Mouse (Mus musculus): ENCODE data around the gene Gm45062. TPM values are rescaled to one million over a fixed set of nuclear protein-coding genes. Genes with fewer than 3 reads are reported as not detected.
A peak's percentile ranks its signal among the peaks of the same experiment; 100 is the strongest.

Gene Gm45062
- polyA plus RNA-seq, 1 experiment, result 17.1 TPM

DNA sequence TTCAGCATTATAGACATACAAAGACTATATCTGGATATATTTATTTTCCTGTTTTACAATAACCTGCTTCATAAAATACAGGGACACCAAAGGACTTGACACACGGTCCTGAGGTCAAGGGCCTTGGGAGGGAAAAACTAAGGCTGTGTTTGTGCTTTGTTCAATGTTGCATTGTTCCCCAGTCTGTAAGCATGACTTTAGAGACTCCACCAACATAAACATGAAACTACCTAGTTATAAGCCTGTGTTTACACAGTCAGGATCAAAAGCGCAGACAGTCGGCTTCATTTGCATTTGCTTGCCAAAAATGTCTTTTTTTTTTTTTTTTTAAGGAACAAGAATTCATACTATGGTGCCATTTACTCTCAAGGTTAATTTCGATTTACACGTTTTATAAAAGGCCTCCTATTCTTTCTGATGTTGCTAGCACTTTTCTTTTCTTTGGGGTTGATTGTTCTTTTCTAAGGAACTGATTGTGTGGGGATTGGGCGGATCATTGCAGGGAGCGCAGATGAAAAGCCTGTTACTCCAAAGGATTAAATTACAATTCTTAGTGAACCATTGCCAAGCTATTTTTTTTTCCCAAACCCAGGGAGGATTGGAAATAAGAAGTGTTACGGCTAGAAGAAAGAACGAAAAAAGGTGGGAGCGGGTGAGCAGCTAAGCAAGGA is 208.6 kb downstream of the Gm45062 start:
- no peak for DNase-seq (ENCODE audit: extremely low spot score in 1 of 2, low spot score in 1 of 2)

- DNase-seq (ENCODE audit: extremely low spot score in 1 of 2, low spot score in 1 of 2), result no peak
Observed at GRCm38 (mm10) chr6:8469918-8470317, 210.7 kb downstream of the Gm45062 start.

DNA sequence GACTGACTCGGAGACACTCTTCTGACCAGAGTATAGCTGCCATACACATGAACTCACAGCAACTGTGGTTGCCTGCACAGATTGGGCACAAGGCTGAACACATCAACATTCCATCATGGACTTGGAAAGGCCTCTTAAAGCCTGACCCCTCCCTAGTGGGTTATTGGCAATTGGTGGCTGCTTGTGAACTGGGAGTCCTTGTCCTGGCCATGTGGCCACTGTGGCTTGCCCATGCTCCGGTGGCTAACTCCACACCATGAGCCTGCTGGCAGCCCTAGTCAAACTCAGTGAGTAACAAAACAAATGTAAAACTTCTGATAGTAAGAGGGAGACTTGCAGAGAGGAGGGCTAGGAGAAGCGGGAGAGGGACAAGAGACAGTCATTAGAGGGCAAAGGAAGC is 212.9 kb downstream of the Gm45062 start:
- DNase-seq (ENCODE audit: extremely low spot score in 1 of 2, low spot score in 1 of 2), result no peak

DNA sequence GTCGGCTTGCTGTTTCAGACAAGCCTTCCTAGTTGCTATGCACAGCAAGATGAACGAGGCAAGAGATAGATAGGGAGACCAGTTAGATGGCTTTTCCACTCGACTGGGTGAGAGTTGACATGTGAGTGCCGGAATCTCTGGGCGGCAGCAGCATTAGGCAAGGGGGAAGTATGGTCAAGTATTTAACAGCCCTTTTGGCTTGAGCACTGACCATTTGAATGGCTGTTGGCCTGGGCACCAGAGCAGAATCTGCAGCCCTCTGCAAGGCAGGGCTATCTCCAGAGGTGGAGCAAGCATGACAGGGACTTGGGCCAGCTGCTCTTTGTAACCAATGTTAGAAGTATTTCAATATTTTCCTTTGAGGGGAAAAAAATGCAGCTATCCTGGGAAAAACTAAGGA is 213.7 kb downstream of the Gm45062 start:
- DNase-seq (ENCODE audit: extremely low spot score in 1 of 2, low spot score in 1 of 2), result no peak

DNA sequence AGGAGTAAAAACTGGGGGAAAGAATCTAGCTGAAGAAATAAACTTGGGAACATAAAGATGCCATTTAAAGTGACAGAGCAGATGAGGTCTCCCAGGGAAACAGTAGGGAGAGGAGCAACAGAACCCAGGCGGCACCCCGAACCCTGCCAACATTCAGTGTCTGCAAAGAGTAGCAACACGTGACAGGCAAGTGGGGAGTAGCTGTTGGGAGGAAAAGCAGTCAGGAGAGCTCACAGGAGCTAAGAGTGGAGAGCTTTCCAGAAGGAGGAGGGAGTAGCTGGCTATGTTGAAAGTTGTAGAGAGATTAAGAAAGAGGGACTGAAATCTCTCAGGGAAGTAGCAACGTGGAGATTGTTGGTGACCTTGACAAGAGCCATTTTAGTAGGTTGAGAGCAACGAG is 214.2 kb downstream of the Gm45062 start:
- DNase-seq (ENCODE audit: extremely low spot score in 1 of 2, low spot score in 1 of 2), result peak in 1 of 2 experiments; percentile 16

GRCm38 (mm10) chr6:8474316-8474715 is 215.1 kb downstream of the Gm45062 start:
- DNase-seq (ENCODE audit: extremely low spot score in 1 of 2, low spot score in 1 of 2), result no peak

- DNase-seq (ENCODE audit: extremely low spot score in 1 of 2, low spot score in 1 of 2), result no peak
Observed at GRCm38 (mm10) chr6:8474820-8475219, 215.6 kb downstream of the Gm45062 start.

GRCm38 (mm10) chr6:8479176-8479575 is 219.9 kb downstream of the Gm45062 start:
- no peak for DNase-seq (ENCODE audit: extremely low spot score in 1 of 2, low spot score in 1 of 2)

GRCm38 (mm10) chr6:8484437-8485275 is 225.4 kb downstream of the Gm45062 start:
- no peak for DNase-seq (ENCODE audit: extremely low spot score in 1 of 2, low spot score in 1 of 2)

GRCm38 (mm10) chr6:8485414-8486175 is 226.3 kb downstream of the Gm45062 start:
- no peak for DNase-seq (ENCODE audit: extremely low spot score in 1 of 2, low spot score in 1 of 2)

- no peak for DNase-seq (ENCODE audit: extremely low spot score in 1 of 2, low spot score in 1 of 2)
Observed at GRCm38 (mm10) chr6:8486391-8487043, 227.3 kb downstream of the Gm45062 start.

DNA sequence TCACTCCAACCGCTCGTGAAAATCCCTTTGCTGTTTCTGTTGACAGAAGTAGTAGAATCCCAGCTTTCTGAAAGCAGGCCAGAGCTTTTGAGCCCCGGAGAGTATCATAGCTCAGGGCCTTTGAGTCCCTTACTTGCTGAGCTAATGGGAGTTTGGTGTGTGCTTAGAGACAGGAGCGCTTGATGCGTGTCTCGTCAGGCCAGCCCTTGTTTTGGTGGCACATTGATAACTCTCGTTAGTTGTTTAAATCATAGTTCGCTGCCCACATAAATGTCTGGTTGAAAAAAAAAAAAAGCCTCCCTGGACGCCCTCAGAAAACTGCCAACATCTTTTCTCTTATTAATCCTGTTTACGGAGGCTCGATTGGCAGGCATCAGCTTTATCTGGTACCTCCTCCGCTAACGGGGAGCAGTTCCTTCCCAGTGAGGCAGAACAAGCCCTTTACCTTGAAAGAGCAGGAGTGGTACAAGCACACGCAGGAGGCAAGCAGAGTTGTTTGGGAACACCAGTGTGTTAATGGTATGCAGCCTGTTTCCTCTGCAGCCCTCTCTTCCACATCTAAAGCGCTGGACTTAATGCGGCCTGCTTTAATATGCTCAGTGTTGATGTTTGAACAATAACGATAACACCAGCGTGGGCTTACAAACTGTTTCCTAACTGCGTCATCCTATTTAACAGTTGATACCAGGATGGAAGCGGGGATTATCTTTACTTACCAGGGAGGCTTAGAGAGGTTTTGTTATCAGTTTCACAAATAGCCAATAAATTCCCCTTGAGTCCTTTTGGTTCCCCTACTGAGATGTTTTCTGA is 228.0 kb downstream of the Gm45062 start:
- no peak for DNase-seq (ENCODE audit: extremely low spot score in 1 of 2, low spot score in 1 of 2)

DNA sequence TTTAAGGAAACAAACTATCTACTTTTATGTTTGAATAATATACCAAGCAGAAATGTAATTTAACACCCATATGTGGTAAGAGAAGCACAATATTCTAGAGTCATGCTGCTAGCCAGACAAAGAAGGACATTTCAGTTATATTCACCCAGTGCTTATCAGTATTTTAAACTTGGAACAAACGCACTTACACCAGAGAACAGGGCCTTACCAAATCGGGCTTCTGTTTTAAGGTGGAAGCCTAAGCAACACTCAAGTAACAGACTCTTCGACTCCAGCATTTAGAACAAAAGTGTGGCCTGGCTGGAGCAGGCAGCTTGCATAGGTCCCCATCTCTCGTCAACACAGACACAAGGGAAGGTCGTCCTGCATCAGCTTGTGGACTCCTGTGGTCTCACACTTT is 229.0 kb downstream of the Gm45062 start:
- DNase-seq (ENCODE audit: extremely low spot score in 1 of 2, low spot score in 1 of 2), result no peak

DNA sequence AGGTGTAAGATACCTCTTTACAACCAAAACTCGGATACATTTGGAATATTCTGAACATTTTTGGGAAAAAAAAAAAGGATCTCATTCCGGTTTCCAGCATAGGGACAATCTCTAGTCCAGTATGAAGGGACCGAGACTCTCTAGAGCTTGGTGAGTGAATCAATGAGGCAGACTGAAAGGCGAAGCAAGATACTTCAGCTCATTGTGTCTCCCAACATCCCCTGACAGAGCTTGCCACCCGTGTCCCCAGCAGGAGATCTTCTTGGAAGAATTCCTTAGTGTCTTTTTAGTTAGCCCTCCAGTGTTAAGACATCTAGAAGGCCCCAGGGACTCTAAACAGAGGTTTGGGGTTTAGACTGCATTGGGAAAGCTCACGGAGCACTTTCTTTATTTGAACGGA is 230.0 kb downstream of the Gm45062 start:
- no peak for DNase-seq (ENCODE audit: extremely low spot score in 1 of 2, low spot score in 1 of 2)

- DNase-seq (ENCODE audit: extremely low spot score in 1 of 2, low spot score in 1 of 2), result no peak
Observed at GRCm38 (mm10) chr6:8489938-8490585, 230.8 kb downstream of the Gm45062 start.

DNA sequence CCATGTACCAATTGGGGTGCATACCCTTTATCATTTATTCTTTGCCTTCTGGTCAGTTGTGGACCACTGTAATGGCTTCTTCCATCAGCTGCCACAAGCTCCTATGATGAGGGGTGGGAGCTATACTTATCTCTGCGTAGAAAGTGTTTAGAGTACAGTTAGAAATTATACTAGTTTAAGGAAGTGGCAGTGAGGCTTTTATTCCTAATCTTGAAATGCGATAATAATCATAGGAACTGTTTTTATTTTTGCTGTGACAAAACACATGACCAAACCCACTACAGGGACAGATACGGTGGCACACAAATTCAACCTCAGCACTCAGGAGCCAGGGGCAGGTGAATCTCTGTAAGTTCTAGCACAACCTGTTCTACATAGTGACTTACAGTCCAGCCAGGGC is 233.0 kb downstream of the Gm45062 start:
- no peak for DNase-seq (ENCODE audit: extremely low spot score in 1 of 2, low spot score in 1 of 2)

DNA sequence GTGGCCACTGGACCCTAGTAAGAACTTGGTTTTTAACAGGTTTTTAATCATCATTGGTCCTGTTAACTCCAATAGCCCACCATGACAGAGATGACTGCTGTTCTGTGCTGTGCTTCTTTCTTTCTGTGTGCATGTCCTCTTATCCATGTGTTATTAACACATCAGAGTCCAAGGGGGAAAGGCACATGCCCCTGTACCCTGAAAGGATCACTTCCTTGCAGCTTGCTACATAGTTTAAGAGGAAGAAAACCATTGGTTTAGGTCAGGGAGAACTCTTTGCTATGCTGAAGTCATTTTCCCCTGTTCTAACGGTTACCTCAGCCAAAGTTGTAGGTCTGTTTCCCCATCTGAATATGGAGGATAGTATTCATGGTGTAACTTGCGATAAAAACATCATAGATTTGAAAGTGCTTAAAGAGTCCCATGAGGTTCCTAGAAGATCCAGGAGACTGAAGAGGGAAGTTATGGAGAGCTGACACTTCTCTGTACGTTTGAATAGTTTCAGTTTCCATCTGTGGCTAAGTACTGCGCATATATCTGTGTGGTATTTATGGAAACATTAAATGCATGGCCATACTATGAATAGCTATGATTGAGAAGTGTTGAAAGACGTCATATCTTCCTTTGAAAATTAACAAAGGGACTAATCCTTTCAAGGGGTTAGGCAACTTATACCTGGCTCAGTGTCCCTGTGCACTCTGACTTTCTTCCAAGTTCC is 236.0 kb downstream of the Gm45062 start:
- DNase-seq (ENCODE audit: extremely low spot score in 1 of 2, low spot score in 1 of 2), result no peak

GRCm38 (mm10) chr6:8495827-8496222 is 236.6 kb downstream of the Gm45062 start:
- no peak for DNase-seq (ENCODE audit: extremely low spot score in 1 of 2, low spot score in 1 of 2)

All from frontal cortex, adult 2 months (tissue).